Mouse (Mus musculus): ENCODE results near the gene Zdhhc19.
A peak's percentile ranks its signal among the peaks of the same experiment; 100 is the strongest.
"Not testable (repeated sequence)": the region's sequence is repeated elsewhere in the genome, so short reads cannot be mapped to it uniquely, and the experiment has no call there.

The Zdhhc19 gene

GRCm38 (mm10) chr16:32487234-32488111 is 8.6 kb upstream of the Zdhhc19 start, which contains the start of gene Slc51a:
Gene Slc51a (minus strand): TSS chr16:32487879.
- DNase-seq (ENCODE audit: low spot score): no peak

GRCm38 (mm10) chr16:32488939-32489338 is 7.1 kb upstream of the Zdhhc19 start:
- DNase-seq (ENCODE audit: low spot score): no peak

- not testable (repeated sequence) for DNase-seq (ENCODE audit: low spot score)
Measured at GRCm38 (mm10) chr16:32494371-32494770, 1.7 kb upstream of the Zdhhc19 start.

- no peak for DNase-seq (ENCODE audit: low spot score)
Measured at GRCm38 (mm10) chr16:32498996-32499395, 2.9 kb downstream of the Zdhhc19 start.

DNA sequence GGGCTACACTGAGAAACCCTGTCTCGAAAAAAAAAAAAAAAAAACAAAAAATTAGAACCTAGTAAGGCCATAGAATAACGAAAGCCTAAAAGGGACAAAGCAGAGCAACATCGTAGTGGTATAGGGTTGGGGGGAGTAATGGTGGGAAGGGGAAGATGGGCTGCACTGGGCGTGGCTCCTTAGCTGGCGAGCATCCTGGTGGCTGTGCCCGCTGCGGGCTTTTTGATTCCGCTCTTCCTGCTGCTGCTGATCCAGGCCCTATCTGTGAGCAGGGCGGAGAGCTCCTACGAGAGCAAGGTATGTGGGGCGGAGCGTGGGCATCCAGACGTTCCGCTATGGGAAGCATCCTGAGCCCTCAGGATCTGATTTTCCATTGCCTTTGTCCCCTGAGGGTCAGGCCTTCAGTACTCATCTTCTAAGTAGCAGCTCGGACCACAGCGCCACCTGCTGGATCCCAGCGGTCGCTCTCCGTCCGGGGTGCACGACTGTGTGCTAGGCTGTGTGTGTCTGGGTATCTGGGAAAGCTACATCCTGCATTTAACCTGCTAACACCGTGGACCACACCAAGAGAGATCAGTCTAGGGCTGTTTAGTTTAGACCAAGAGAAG is 3.5 kb downstream of the Zdhhc19 start:
- peak; percentile 71 for DNase-seq (ENCODE audit: low spot score)

- DNase-seq (ENCODE audit: low spot score): no peak
Measured at GRCm38 (mm10) chr16:32501459-32501858, 5.4 kb downstream of the Zdhhc19 start.

DNA sequence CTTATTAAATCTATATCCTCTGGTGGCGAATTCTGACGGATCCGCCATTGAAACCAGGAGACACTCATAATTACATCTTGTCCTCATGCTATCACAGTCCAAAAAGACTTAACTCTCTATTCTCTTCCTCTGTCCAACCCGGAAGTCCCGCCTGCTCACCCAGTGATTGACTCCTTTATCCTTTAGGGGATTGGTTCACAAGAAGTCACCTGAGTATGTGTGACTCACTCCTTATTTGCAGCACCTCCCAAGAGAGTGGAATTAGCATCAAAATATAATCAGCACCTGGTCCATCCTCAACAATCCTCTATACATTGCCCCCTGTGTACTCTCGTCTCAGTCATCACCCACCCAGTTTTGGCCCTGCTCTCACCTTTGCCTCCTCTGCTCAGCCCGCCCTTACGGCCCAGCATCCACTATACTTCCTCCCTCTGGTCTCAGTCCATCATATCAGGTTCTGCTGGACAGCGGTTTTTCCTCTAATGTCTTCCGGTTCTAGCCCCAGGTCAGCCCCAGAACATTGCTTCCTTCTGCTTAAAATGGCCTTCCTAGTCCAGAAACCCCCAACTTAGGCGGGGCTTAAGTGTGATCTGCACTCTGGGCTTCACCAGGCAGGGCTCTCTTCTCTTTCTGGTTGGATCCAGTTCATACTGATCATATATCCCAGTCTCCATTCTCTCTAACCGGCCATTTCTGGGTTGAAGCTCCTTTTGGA is 6.7 kb downstream of the Zdhhc19 start:
- no peak for DNase-seq (ENCODE audit: low spot score)

GRCm38 (mm10) chr16:32503633-32504032 is 7.6 kb downstream of the Zdhhc19 start:
- DNase-seq (ENCODE audit: low spot score): no peak

DNA sequence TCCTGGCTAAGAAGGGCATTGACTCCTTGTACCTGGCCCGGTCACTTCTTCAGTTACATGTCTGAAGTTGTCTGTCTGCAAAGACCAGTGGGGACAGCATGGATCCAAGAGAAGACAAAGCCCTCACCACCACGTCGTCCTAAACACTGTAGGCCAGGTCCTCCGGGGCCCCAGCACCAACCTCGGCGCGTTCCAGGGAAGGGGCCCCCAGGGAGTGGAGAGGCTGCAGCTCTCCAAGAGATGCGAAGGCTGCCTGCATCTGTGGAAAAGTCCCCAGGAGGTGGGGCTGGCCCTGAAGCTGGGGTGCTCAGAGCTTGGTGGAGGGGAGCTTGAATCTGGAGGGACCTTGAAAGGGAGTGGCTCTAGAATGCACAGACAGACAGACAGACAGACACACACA is 10.2 kb downstream of the Zdhhc19 start:
- DNase-seq (ENCODE audit: low spot score): no peak

GRCm38 (mm10) chr16:32506868-32507267 is 10.8 kb downstream of the Zdhhc19 start:
- no peak for DNase-seq (ENCODE audit: low spot score)

GRCm38 (mm10) chr16:32507407-32507806 is 11.3 kb downstream of the Zdhhc19 start:
- peak; percentile 53 for DNase-seq (ENCODE audit: low spot score)

GRCm38 (mm10) chr16:32508035-32508434 is 12.0 kb downstream of the Zdhhc19 start:
- DNase-seq (ENCODE audit: low spot score): no peak

GRCm38 (mm10) chr16:32508506-32509065 is 12.5 kb downstream of the Zdhhc19 start:
- DNase-seq (ENCODE audit: low spot score): no peak

GRCm38 (mm10) chr16:32509066-32509942 is 13.2 kb downstream of the Zdhhc19 start:
- DNase-seq (ENCODE audit: low spot score): no peak

DNA sequence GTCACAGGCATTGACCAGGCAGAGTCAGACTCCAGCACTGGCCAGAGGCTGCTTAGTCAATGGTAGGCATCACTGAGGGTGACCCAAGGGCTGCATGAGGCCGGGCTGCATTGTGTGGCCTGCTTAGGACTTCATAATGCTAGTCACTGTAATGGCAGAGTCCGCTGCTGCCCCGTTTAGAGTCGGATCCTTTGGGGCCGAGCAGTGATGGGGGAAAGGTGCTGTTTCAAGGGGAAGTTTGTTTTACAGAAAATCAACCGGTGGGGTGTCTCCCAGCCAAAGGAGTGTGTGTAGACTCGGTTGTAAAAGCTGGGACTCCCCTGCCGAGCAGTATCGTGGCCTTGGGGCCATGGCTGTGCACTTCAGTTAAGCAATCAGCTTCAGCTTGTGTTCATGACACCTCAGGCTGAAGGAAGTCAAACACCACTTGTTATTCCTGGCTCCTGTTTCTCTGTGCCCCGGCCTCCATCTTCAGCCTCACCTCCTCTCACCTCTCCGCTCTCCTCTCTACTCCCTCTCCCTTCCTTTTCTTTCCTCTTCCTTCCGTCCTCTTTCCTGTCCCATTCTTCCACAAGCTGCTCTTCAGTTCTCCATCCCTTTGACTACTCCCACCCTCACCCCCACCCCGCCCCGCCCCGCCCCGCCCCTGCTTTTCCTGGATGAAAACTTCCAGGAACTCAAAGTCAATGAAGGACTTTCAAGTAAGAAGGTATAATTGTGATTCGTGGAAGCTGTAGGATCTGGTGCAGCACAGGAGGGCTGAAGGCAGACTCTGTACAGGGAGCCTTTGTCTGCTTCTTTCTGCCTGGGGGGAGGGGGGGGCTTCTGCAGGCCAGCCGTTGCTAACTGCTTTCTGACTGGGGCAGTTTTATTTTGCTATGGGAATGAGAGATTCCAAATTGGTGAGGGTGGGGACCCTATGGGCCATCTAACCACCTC is 14.6 kb downstream of the Zdhhc19 start:
- no peak for DNase-seq (ENCODE audit: low spot score)

GRCm38 (mm10) chr16:32511338-32511734 is 15.3 kb downstream of the Zdhhc19 start:
- no peak for DNase-seq (ENCODE audit: low spot score)

GRCm38 (mm10) chr16:32511827-32512490 is 15.9 kb downstream of the Zdhhc19 start:
- no peak for DNase-seq (ENCODE audit: low spot score)

DNA sequence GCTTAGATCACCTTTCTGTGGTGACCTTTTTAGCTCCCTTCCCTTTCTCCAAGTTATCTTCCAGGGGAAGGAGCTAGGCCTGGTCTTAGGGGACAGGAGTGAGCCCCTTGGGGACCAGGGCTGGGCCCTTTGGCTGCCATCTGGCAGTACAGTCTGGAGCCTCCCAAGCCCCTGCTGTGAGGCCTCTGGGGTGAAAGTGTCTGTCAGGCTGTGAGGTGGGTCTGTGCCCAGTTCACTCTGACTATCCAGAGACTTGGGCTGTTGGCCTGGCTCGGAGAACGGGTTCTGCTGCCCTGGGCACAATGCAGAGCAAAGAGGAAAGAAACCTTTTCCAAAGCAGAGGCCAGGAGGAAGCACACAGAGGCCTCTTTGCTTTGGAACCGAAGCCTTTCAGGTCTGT is 16.9 kb downstream of the Zdhhc19 start:
- no peak for DNase-seq (ENCODE audit: low spot score)

GRCm38 (mm10) chr16:32513401-32513800 is 17.3 kb downstream of the Zdhhc19 start:
- no peak for DNase-seq (ENCODE audit: low spot score)

- no peak for DNase-seq (ENCODE audit: low spot score)
Measured at GRCm38 (mm10) chr16:32513948-32514347, 17.9 kb downstream of the Zdhhc19 start.

Data from T-cell, adult 2 months (primary cell).